Mouse (Mus musculus) heart, postnatal 14 days (tissue): ENCODE data around the gene Coa4. TPM values are rescaled to one million over a fixed set of nuclear protein-coding genes. Genes with fewer than 3 reads are reported as not detected.
"Not testable (repeated sequence)": the region's sequence is repeated elsewhere in the genome, so short reads cannot be mapped to it uniquely, and the experiment has no call there.

ENCODE experiments used
- DNase-seq, 2 experiments: peaks; one replicate each; pipeline ENCODE4 v3.0.0; 2021 to 2022
- intact Hi-C: fragments of 180-260 bp; cut with DNase I; formaldehyde crosslinking; loops from one replicate; pipeline ENCODE4 v1.15.1; 2025
- total RNA-seq, 2 experiments: library from RNA; stranded (reverse); gene quantifications; 2 replicates each; pipeline ENCODE4 v1.2.3; 2021

Gene Coa4
- total RNA-seq, 2 experiments from 2014 or later: 13.0 to 13.3 TPM

DNA sequence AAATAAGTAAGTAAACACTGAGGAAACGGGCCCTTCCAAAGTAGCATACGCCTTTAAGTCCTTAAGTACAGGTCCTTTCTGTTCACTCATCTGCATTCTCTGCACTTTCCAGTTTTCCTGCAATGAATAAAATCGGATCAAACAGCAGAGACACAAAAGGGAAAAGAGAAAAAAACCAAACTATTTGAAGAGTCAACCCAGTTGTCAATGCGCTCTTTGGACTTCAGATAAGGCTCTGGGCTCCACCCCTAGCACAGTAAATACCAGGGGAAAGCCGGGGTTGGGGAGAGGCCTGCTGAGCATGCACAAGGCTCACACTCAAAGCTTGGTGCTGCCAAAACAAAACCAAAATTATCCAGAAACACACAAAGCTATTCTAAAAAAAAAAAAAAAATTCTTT is 18.1 kb downstream of the Coa4 start:
- intact Hi-C loops: no loop called here
- no peak for DNase-seq

DNA sequence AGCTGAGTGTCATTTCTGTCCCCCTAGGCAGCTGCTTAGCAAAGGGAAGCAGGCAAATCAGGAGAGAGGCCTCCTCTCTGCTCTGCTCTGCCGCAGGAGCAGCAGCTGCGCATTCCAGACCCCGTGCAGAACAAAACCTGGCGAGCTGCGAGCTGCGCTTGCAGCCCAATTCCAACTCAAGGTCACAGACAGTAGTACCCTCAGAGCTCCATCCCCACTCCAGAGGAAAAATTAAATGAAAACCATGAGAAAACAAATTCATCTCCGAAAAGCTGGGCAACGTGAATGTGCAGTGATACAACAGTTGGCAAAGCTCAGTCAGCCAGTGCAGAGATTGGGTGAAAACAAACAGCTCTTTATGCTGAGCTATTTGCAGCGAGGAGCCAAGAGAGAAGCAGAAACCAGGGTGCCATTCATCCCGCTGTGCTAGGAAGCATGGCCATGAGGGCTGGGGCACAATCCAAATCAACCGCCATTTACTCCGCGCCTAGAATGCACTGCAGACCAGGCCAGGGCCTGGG is 18.6 kb downstream of the Coa4 start:
- DNase-seq: peak; percentile 13 to 45
- intact Hi-C loops: no loop called here

GRCm38 (mm10) chr7:100557241-100557640 is 20.4 kb downstream of the Coa4 start:
- no peak for DNase-seq
- intact Hi-C loops: no loop called here

DNA sequence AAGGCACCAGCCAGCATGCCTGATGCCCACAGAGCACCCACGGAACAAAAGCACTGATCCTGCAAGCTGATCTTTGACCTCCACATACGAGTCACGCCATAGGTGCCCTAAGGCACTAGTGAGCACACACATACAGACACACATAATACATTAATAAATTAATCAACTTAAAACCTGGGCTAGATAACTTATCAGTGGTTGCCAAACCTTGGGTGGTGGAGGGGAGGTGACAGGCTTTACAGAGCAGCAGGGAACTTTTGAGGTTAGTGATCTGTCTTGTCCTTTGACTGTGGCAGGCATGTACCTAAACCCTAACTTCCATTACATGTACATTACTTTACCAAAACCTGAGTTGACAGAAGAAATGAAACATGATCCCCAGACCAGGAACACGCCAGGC is 22.5 kb downstream of the Coa4 start:
- intact Hi-C loops: no loop called here

GRCm38 (mm10) chr7:100561861-100562587 is 25.2 kb downstream of the Coa4 start:
- DNase-seq: no peak
- intact Hi-C loops: no loop called here

More for the DNA sequence above, 22.5 kb downstream of the Coa4 start:
- DNase-seq: no peak

DNA sequence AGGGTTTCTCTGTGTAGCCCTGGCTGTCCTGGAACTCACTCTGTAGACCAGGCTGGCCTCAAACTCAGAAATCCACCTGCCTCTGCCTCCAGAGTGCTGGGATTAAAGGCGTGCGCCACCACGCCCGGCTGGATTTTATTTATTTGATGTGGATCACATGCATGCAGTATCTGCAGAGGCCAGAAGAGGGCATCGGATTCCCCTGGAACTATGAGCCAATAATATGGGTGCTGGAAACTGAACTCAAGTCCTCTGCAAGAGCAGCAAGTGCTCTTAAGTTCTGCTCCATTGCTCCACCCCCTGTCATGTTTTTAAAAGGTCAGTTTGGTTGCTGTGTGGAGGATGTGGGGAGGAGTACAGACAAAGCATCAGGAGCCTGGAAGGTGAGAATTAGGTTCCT is 30.4 kb downstream of the Coa4 start:
- DNase-seq, intact Hi-C loops: not testable (repeated sequence)

DNA sequence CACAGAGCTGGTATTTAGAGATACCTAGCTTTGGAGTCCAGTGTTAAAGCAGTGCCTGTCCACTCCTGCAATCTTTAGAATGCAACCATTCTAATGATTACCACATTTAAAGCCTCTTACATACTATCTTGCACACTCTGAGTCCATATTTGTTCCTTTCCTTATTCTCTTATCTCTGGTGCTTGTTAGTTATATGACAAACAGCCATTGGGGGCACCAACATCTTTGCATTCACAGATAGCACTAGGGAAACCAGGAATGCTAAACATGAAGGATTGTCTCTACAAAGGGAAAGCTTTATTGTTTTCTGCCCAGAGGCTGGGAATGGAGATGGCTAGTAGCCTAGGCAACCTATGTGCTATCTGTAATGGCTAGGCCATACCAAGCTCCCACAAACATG is 33.0 kb downstream of the Coa4 start:
- intact Hi-C loops: no loop called here
- DNase-seq: no peak

DNA sequence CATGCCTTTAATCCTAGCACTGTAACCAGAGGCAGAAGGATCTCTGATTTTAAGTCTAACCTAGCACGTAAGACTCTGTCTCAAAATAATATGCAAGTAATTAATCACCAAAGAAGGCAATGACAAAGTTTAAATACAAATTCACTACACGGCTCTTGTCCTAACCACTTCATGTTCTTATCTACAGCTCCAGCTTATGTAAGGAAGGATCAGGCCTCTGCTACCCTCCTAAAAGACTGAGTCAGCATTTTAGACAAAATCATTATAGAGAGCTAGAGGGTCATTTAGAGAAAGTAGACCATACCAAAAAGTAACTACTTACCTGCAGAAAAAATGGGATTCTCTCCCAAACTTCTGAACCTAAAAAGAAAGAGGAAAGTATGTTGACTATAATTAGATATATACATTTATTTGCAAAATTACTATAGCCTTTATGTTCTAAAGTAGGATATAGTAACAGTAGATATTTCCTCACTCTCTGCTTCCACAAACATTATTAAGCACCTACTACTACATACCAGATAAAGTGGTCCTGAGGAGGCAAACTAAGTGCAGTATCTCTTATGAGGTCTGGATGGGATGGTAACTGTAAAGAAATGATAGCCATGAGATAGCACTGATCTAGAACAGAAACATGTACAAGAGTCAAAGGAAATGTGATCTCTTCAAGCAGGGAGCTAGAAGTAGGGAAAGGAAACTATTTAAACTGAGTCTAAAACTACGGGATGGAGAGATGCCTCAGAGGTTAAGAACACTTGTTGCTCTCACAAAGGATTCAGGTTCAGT is 34.3 kb downstream of the Coa4 start:
- no peak for DNase-seq
- intact Hi-C loops: no loop called here

DNA sequence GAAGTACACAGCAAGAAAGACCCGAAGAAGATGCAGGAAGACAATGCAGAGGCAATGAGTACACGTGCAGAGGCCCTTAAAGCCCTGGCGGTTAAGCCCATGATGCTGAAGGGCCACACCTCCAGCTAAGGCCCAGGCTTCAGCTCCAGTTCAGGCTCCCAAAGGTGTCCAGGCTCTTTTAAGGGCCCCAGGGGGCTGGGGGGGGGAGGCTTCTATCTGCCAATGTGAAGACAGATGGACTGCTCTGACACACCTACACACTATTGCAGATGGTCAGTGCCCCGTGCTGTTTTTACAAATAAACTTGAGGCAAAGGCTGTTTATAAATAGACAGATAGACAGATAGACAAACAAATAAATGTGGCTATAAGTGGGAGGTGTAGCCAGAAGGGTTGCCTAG is 35.2 kb downstream of the Coa4 start:
- no peak for DNase-seq
- intact Hi-C loops: no loop called here

DNA sequence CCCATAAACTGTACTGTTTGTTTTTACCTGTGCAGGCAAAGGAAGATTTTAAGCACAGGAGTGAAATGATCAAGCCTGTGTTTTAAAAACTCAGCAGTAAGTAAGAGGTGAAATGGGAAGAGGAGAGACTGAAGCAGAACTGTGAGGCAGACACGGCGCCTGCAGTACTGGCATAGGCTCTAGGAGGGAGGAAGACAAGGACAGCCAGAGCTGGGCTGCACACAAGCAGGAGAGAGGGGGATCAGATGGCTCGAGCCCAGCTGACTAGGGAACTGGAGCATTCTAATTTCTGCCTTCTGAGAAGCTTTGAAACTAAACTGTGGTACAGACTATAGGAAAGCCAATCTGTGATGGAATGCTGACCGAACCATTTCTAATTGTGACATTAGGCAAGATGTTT is 35.8 kb downstream of the Coa4 start:
- no peak for DNase-seq
- intact Hi-C loops: no loop called here

DNA sequence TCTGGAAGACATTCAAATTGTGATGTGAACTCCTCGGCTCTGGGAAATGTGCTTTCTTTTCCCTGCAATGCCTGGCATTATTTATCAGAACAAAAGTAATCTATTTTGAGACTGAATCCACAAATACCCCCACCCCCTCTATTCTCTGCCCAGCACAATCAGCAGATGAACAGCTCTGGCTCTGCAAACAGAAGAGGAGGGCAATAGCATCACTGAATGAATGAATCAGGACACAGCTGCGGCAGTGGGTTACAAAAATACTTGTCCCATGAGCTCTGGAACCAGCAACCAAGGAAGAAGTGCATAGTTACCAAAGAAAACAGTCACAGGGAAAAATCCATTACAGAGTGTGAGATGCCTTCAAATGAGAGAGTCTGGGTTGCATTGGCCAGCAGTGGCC is 41.9 kb downstream of the Coa4 start:
- DNase-seq: no peak
- intact Hi-C loops: loop anchor here (5.0 kb wide), 1 partner anchor 59 kb away; no protein-coding TSS in a partner anchor

DNA sequence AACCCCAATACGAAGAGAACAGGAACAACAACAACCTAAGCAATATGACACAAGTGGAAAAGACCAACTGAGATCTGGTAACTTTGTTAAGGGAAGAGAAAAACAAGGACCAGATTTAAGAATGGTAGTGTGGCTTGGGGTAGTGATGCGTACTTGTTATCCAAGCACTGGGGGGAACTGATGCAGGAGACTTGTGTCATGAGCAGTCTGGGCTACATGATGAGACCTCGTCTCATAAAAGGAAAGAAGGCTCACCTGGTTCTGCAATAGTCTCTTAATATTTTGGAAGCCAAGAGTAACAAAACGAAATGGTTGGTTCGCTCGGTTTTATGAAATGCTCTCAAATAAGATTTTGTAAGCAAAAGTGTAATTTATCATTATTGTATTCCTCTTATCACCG is 45.4 kb downstream of the Coa4 start:
- intact Hi-C loops: no loop called here
- DNase-seq: no peak

GRCm38 (mm10) chr7:100582727-100583236 is 45.9 kb downstream of the Coa4 start:
- intact Hi-C loops: no loop called here
- peak; percentile 83 to 89 for DNase-seq

DNA sequence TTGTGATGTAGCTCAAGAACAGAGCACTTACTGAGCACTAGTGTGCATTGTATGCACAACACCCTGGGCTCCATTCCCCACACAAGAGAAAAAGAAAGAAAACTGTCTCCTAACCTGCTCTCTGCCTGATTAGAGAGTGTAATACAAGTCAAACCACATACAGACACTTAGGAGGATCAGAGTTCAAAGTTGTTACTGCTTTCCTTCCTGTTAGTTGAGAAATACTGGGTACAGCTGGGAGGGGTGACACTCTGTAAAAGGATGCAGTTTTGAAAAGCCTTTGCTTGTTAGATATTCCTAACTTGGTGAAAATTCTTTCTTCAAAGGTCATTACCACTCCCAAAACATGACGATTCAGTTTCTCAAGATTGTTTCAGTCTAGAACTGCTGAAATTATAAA is 52.9 kb downstream of the Coa4 start:
- intact Hi-C loops: loop anchor here (2.0 kb wide), 1 partner anchor 17 kb away; the partner anchor contains the start of gene Rab6a
- DNase-seq: no peak

Other genes with a start within 250 kb of the Coa4 start
- 10 to 100 TPM; 10.2 to 12.9 TPM for gene C2cd3, start 164.8 kb upstream of the Coa4 start, total RNA-seq
- gene Ppme1, start 164.8 kb upstream of the Coa4 start, total RNA-seq: 10 to 100 TPM; 37.8 to 44.0 TPM
- gene Ucp3, start 64.1 kb upstream of the Coa4 start, total RNA-seq: 10 to 100 TPM; 50.0 to 74.5 TPM
- gene Ucp2, start 43.7 kb upstream of the Coa4 start, total RNA-seq: 100 to 1,000 TPM; 781 to 850 TPM
- not detected for gene Dnajb13, start 22.1 kb upstream of the Coa4 start, total RNA-seq
- gene Rab6a, start 70.3 kb downstream of the Coa4 start, total RNA-seq: 10 to 100 TPM; 66.0 to 67.1 TPM
- 10 to 100 TPM; 65.9 to 70.4 TPM for gene Mrpl48, start 71.2 kb downstream of the Coa4 start, total RNA-seq
- 1 to 10 TPM; 1.8 to 2.3 TPM for gene Plekhb1, start 125.3 kb downstream of the Coa4 start, total RNA-seq
- gene Fam168a, start 169.6 kb downstream of the Coa4 start, total RNA-seq: 10 to 100 TPM; 46.6 to 50.7 TPM